Mouse (Mus musculus) MEL (cell line): Measurements from ENCODE around the gene Mettl1. TPM values are rescaled to one million over a fixed set of nuclear protein-coding genes. Genes with fewer than 3 reads are reported as not detected.

ENCODE experiments used
- DNase-seq: peaks from one replicate; pipeline ENCODE4 v3.0.0; 2011; ENCODE audit warnings: low read depth, low spot score
- H3K27ac ChIP-seq: 2 replicates; pipeline ENCODE4 v1.5.1; 2012; ENCODE audit warnings: low read depth, mild to moderate bottlenecking, control low read depth, low read length, moderate library complexity; ENCODE audit not compliant: control insufficient read depth
- H3K27me3 ChIP-seq, 2 experiments: fragments of 150-350 bp in 1 of 2; sonication (generic) in 1 of 2; 2 replicates each; pipeline ENCODE4 v1.6.1; 2012; ENCODE audit warnings: low read length in 2 of 2, mild to moderate bottlenecking in 2 of 2, improper control_type of control experiment in 1 of 2, moderate library complexity in 1 of 2; ENCODE audit not compliant: insufficient read depth in 2 of 2, control insufficient read depth in 1 of 2
- H3K36me3 ChIP-seq, 2 experiments: 2 replicates each; pipeline ENCODE4 v1.6.1; 2012 to 2014; ENCODE audit warnings: low read length in 2 of 2, improper control_type of control experiment in 1 of 2, inconsistent platforms in 1 of 2, mild to moderate bottlenecking in 1 of 2; ENCODE audit not compliant: insufficient read depth in 2 of 2, control insufficient read depth in 1 of 2
- H3K4me1 ChIP-seq, 2 experiments: fragments of 150-350 bp in 1 of 2; sonication (generic) in 1 of 2; 2 replicates each; pipeline ENCODE4 v1.6.1; 2012; ENCODE audit warnings: low read length in 2 of 2, improper control_type of control experiment in 1 of 2, mild to moderate bottlenecking in 1 of 2; ENCODE audit not compliant: insufficient read depth in 2 of 2, control insufficient read depth in 1 of 2
- H3K4me3 ChIP-seq, 2 experiments: fragments of 150-350 bp in 1 of 2; sonication (generic) in 1 of 2; 2 replicates each; pipeline ENCODE4 v1.5.1; 2012; ENCODE audit warnings: low read depth in 2 of 2, low read length in 2 of 2, mild to moderate bottlenecking in 2 of 2, moderate library complexity in 2 of 2, control low read depth in 1 of 2, improper control_type of control experiment in 1 of 2; ENCODE audit not compliant: control insufficient read depth in 1 of 2, insufficient read depth in 1 of 2
- H3K79me2 ChIP-seq: 2 replicates; pipeline ENCODE4 v1.6.1; 2012; ENCODE audit warnings: mild to moderate bottlenecking, low read length, moderate library complexity; ENCODE audit not compliant: control insufficient read depth, poor library complexity, insufficient read depth
- H3K9ac ChIP-seq: 2 replicates; pipeline ENCODE4 v1.6.1; 2012; ENCODE audit warnings: low read depth, mild to moderate bottlenecking, control low read depth, low read length, moderate library complexity; ENCODE audit not compliant: control insufficient read depth, poor library complexity, severe bottlenecking
- H3K9me3 ChIP-seq: fragments of 150-350 bp; sonication (generic); replicated peaks from 2 replicates; pipeline ENCODE4 v1.6.1; 2012; ENCODE audit warnings: mild to moderate bottlenecking, low read length, improper control_type of control experiment, moderate library complexity; ENCODE audit not compliant: insufficient read depth
- BHLHE40 ChIP-seq: IDR thresholded peaks from 2 replicates; pipeline ENCODE4 v1.6.1; 2012; ENCODE audit warnings: low read depth, mild to moderate bottlenecking, inconsistent platforms, low read length, improper control_type of control experiment, borderline replicate concordance
- CHD2 ChIP-seq: IDR thresholded peaks from 2 replicates; pipeline ENCODE4 v1.6.1; 2011; ENCODE audit warnings: low read length, improper control_type of control experiment
- CTCF ChIP-seq, 3 experiments: IDR thresholded peaks in 2 of 3; conservative IDR thresholded peaks in 1 of 3; 2 replicates each; pipeline ENCODE4 v1.5.1; 2011 to 2012; ENCODE audit warnings: low read length in 3 of 3, low read depth in 2 of 3, mild to moderate bottlenecking in 2 of 3, improper control_type of control experiment in 1 of 3, inconsistent platforms in 1 of 3, mixed read lengths in 1 of 3, moderate library complexity in 1 of 3; ENCODE audit not compliant: control insufficient read depth in 1 of 3, insufficient read depth in 1 of 3, poor library complexity in 1 of 3, severe bottlenecking in 1 of 3
- EP300 ChIP-seq, 2 experiments: IDR thresholded peaks; 2 replicates each; pipeline ENCODE4 v1.6.1; 2011; ENCODE audit warnings: improper control_type of control experiment in 2 of 2, low read length in 2 of 2, low read depth in 1 of 2, mild to moderate bottlenecking in 1 of 2
- GABPA ChIP-seq: IDR thresholded peaks from 2 replicates; pipeline ENCODE4 v1.6.1; 2012; ENCODE audit warnings: low read depth, mild to moderate bottlenecking, inconsistent platforms, low read length, improper control_type of control experiment, moderate library complexity
- MAZ ChIP-seq: IDR thresholded peaks from 2 replicates; pipeline ENCODE4 v1.6.1; 2012; ENCODE audit warnings: low read depth, mild to moderate bottlenecking, inconsistent platforms, low read length, improper control_type of control experiment
- MEF2A ChIP-seq: IDR thresholded peaks from 2 replicates; pipeline ENCODE4 v1.6.1; 2014; ENCODE audit warnings: low read depth, mild to moderate bottlenecking, inconsistent platforms, low read length, improper control_type of control experiment; ENCODE audit not compliant: poor library complexity, insufficient replicate concordance, severe bottlenecking; ENCODE audit errors: extremely low read depth
- NRF1 ChIP-seq: IDR thresholded peaks from 2 replicates; pipeline ENCODE4 v1.6.1; 2014; ENCODE audit warnings: low read depth, mild to moderate bottlenecking, inconsistent platforms, low read length, improper control_type of control experiment, moderate library complexity; ENCODE audit not compliant: poor library complexity, insufficient read depth, severe bottlenecking
- POLR2A ChIP-seq, 2 experiments: IDR thresholded peaks; 2 replicates each; pipeline ENCODE4 v1.6.1; 2011 to 2012; ENCODE audit warnings: low read length in 2 of 2, mild to moderate bottlenecking in 2 of 2, control low read depth in 1 of 2, improper control_type of control experiment in 1 of 2, low read depth in 1 of 2, moderate library complexity in 1 of 2; ENCODE audit not compliant: control insufficient read depth in 1 of 2, insufficient read depth in 1 of 2, poor library complexity in 1 of 2
- POLR2AphosphoS2 ChIP-seq: IDR thresholded peaks from 2 replicates; pipeline ENCODE4 v1.6.1; 2011; ENCODE audit warnings: low read length, improper control_type of control experiment
- RCOR1 ChIP-seq: IDR thresholded peaks from 2 replicates; pipeline ENCODE4 v1.6.1; 2012; ENCODE audit warnings: low read depth, mild to moderate bottlenecking, inconsistent platforms, low read length, improper control_type of control experiment
- SIN3A ChIP-seq: IDR thresholded peaks from 2 replicates; pipeline ENCODE4 v1.6.1; 2012; ENCODE audit warnings: low read length, improper control_type of control experiment, inconsistent platforms
- TBP ChIP-seq: IDR thresholded peaks from 2 replicates; pipeline ENCODE4 v1.8.0; 2011; ENCODE audit warnings: low read depth, low read length, improper control_type of control experiment
- TCF12 ChIP-seq: IDR thresholded peaks from 2 replicates; pipeline ENCODE4 v1.6.1; 2014; ENCODE audit warnings: low read depth, mild to moderate bottlenecking, inconsistent platforms, low read length, improper control_type of control experiment, moderate library complexity
- UBTF ChIP-seq: IDR thresholded peaks from 2 replicates; pipeline ENCODE4 v1.6.1; 2012; ENCODE audit warnings: low read depth, mild to moderate bottlenecking, inconsistent platforms, low read length, improper control_type of control experiment, moderate library complexity, borderline replicate concordance; ENCODE audit not compliant: insufficient read depth
- USF2 ChIP-seq, 2 experiments: IDR thresholded peaks; 2 replicates each; pipeline ENCODE4 v1.6.1; 2011 to 2012; ENCODE audit warnings: improper control_type of control experiment in 2 of 2, low read length in 2 of 2, borderline replicate concordance in 1 of 2, inconsistent platforms in 1 of 2, low read depth in 1 of 2, mild to moderate bottlenecking in 1 of 2; ENCODE audit not compliant: insufficient read depth in 1 of 2
- ZC3H11A ChIP-seq: IDR thresholded peaks from 2 replicates; pipeline ENCODE4 v1.6.1; 2012; ENCODE audit warnings: low read depth, mild to moderate bottlenecking, inconsistent platforms, low read length, improper control_type of control experiment
- ZKSCAN1 ChIP-seq: IDR thresholded peaks from 2 replicates; pipeline ENCODE4 v1.6.1; 2012; ENCODE audit warnings: low read depth, mild to moderate bottlenecking, inconsistent platforms, low read length, improper control_type of control experiment, moderate library complexity
- polyA plus RNA-seq, 2 experiments: library from polyadenylated mRNA; stranded (reverse) in 1 of 2; unstranded in 1 of 2; fragments of >175 nt in 1 of 2; fragments of >200 nt in 1 of 2; gene quantifications; 2 replicates each; pipeline versions ENCODE4 v1.2.1 to v1.2.4; 2012; ENCODE audit warnings: low replicate concordance in 2 of 2, low read depth in 1 of 2; ENCODE audit not compliant: insufficient read length in 2 of 2, insufficient read depth in 1 of 2, missing spikeins in 1 of 2
- total RNA-seq: library from RNA; depleted of rRNA; stranded (reverse); fragments of 300-350 nt; gene quantifications from 2 replicates; pipeline ENCODE4 v1.2.3, GENCODE M21; 2012

Gene Mettl1
- total and polyA plus RNA-seq, 3 experiments, result 35.3 to 67.3 TPM; not detected in 1

DNA sequence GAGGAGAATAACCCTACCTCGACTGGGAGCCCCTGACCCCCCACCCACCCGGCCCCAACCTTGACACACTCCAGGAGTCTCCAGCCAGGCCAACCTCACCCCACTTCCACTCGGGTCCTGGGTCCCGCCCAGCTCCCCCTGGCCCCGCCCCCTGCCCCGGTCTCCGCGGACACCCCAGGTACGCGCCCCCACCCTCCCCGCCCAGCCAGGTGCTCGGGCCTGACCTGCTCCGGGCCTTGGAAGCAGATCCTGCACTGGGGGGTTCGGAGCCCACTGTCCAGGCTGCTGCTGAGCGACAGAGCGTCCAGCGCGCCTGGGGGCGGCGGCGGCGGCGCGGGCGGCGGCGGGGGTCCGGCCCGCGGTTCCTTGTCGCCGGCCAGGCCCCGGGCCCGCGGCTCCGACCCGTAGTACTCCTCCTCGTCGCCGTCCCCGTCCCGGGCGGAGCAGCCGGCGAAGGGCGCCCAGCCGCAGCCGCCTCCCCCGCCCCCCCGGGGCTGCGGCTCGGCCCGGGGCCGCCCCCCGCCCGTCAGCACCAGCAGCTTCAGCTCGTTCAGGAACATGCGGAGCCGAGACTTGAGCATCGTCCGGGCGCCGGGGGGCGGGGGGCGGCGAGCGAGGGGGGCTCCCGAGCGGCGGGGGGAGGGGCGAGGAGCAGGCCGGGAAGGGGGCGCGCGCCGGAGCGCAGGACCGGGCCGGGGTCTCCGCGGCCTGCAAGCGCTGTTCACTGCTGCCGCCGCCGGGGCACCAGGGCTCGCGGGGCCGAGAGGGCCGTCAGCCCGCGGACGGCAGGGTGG is 18.2 kb downstream of the Mettl1 start:
- peak overlapping the region; percentile 35 to 63 for H3K4me3 ChIP-seq
- peaks cover 0 to 6% of the 10 kb centered on the region in 2 experiments; a peak in 2 of 4 replicates for H3K36me3 ChIP-seq
- H3K9me3 ChIP-seq, result no peaks in the 10 kb centered on the region
- peaks cover 10% of the 10 kb centered on the region for H3K79me2 ChIP-seq
- peak overlapping the region; percentile 61 for H3K9ac ChIP-seq
- H3K4me1 ChIP-seq, result peaks cover 3 to 10% of the 10 kb centered on the region in 2 experiments; a peak in 2 of 4 replicates
- no peak for TF ChIP-seq TBP
- no peak for TF ChIP-seq BHLHE40
- TF ChIP-seq ZKSCAN1, result no peak
- TF ChIP-seq ZC3H11A, result no peak
- TF ChIP-seq CTCF (IDR thresholded peaks at IDR 0.05 in 2 of 3, conservative IDR thresholded peaks at IDR 0.05 in 1 of 3; ENCODE audit: control insufficient read depth in 1 of 3, insufficient read depth in 1 of 3, low read depth in 2 of 3, low read length in 3 of 3, poor library complexity in 1 of 3, severe bottlenecking in 1 of 3), result no peak
- TF ChIP-seq EP300 (IDR thresholded peaks at IDR 0.05; ENCODE audit: low read depth in 1 of 2, low read length in 2 of 2), result no peak
- no peak for TF ChIP-seq TCF12
- no peak for TF ChIP-seq NRF1
- TF ChIP-seq POLR2A (IDR thresholded peaks at IDR 0.05; ENCODE audit: control insufficient read depth in 1 of 2, insufficient read depth in 1 of 2, low read depth in 1 of 2, low read length in 2 of 2, poor library complexity in 1 of 2), result no peak
- no peak for TF ChIP-seq USF2 (IDR thresholded peaks at IDR 0.05; ENCODE audit: borderline replicate concordance in 1 of 2, insufficient read depth in 1 of 2, low read depth in 1 of 2, low read length in 2 of 2)
- TF ChIP-seq UBTF, result no peak
- no peak overlapping the region for H3K27ac ChIP-seq
- no peak for DNase-seq
- H3K27me3 ChIP-seq, result no peaks in the 10 kb centered on the region

DNA sequence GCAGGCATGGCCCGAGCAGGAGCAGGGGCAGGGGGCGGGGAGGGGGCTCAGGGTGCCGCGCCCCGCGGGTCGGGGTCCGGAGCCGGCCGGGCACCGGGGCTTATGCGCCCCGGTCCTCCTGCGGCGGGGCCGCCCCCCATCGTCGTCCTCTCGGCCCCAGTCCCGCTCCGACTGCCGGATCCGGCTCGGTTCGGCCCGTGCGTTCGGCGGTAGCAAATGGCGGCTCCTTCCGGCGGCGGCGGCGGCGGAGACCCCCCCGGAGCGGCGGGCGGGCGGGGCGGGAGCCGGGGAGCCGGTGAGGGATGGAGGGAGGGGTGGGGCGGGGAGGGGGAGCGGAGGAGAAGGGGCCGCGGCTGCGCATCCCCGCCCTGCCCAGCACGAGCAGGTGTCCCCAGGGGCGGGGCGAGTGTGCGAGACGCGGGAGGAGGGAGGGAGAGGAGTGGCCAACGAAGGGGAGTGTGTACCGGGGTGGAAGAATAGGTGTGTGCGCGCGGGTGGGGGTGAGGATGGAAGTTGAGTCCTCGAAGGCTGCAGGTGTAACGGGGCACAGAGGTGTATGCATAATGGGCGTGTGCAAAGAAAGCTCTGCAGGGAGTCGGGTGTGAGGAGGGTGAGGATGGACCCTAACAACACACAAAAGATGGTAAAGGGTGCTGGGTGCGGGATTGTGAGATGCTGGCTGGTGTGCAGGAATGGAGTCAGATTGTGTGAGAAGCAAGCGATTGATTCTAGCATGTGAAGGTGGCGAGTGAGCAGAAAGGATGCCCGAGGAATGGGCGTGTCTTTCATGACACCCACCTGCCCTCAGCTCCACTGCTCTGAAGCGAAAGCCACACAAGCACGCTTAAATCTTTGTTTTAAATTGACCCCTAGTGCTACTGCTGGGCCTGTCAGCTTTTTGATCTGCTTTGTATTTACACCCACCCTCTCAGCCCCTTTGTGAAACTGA is 19.0 kb downstream of the Mettl1 start, which contains the start of gene March9:
Gene March9, minus strand, starts transcription at position 217 of the 949 bp plus-strand sequence.
- Histone ChIP-seq H3K4me1 (peaks cover 3 to 18% of the 10 kb centered on the region in 2 experiments; a peak in 3 of 4 replicates), H3K36me3 (peaks cover 6 to 13% of the 10 kb centered on the region in 2 experiments)
- DNase-seq, result peak; percentile 73

More for the DNA sequence above, 19.0 kb downstream of the Mettl1 start, which contains the start of gene March9:
- no peak for TF ChIP-seq CTCF (IDR thresholded peaks at IDR 0.05 in 2 of 3, conservative IDR thresholded peaks at IDR 0.05 in 1 of 3; ENCODE audit: control insufficient read depth in 1 of 3, insufficient read depth in 1 of 3, low read depth in 2 of 3, low read length in 3 of 3, poor library complexity in 1 of 3, severe bottlenecking in 1 of 3)
- no peak for TF ChIP-seq GABPA
- TF ChIP-seq RCOR1, result no peak
- TF ChIP-seq MEF2A, result no peak
- TF ChIP-seq SIN3A, result 0 out of 2 replicates have a peak, but pooled peaks have one; percentile 5
- peak; percentile 77 for TF ChIP-seq NRF1
- TF ChIP-seq POLR2AphosphoS2, result no peak
- TF ChIP-seq CHD2, result no peak
- TF ChIP-seq ZKSCAN1, result no peak
- TF ChIP-seq EP300 (IDR thresholded peaks at IDR 0.05; ENCODE audit: low read depth in 1 of 2, low read length in 2 of 2), result no peak
- peak; percentile 86; the same call in 1 of the 2 replicates for TF ChIP-seq MAZ
- TF ChIP-seq, all 39 proteins: peak for 3
- Histone ChIP-seq H3K27ac (no peak within 1 kb of the TSS), H3K27me3 (no peaks in the 10 kb centered on the region), H3K4me3 (peak within 1 kb of the TSS; percentile 35 to 63), H3K79me2 (peaks cover 18% of the 10 kb centered on the region), H3K9ac (peak within 1 kb of the TSS; percentile 61), H3K9me3 (no peaks in the 10 kb centered on the region)
